Mouse (Mus musculus) induced T-regulatory cell, adult 2 months (primary cell): Measurements from ENCODE around the gene Scgn.

Experiments
- DNase-seq: peaks from one replicate; pipeline ENCODE4 v3.0.0-alpha.2; 2012; ENCODE audit warnings: low read depth

Gene Scgn

GRCm38 (mm10) chr13:23938699-23939098, 52.3 kb downstream of the Scgn start:
- DNase-seq: no peak

- DNase-seq: no peak
These were observed 56.8 kb downstream of the Scgn start, which contains the start of gene Hist1h2aa for GRCm38 (mm10) chr13:23934211-23934520. Gene Hist1h2aa, plus strand, starts transcription at chr13:23934462.

GRCm38 (mm10) chr13:23933421-23934210, 57.4 kb downstream of the Scgn start, which contains the start of gene Hist1h2ba:
Gene Hist1h2ba, minus strand, starts transcription at chr13:23934156.
- DNase-seq: no peak

GRCm38 (mm10) chr13:23930904-23931303, 60.1 kb downstream of the Scgn start:
- DNase-seq: no peak

GRCm38 (mm10) chr13:23930461-23930860, 60.6 kb downstream of the Scgn start:
- no peak for DNase-seq

GRCm38 (mm10) chr13:23928637-23929036, 62.4 kb downstream of the Scgn start:
- DNase-seq: no peak

- DNase-seq: no peak
These were observed 65.2 kb downstream of the Scgn start for GRCm38 (mm10) chr13:23925792-23926191.

- no peak for DNase-seq
These were observed 73.3 kb downstream of the Scgn start for GRCm38 (mm10) chr13:23917674-23918073.

- no peak for DNase-seq
These were observed 74.9 kb downstream of the Scgn start for GRCm38 (mm10) chr13:23916132-23916531.

- DNase-seq: no peak
These were observed 76.4 kb downstream of the Scgn start, which contains the start of gene Slc17a4 for GRCm38 (mm10) chr13:23914376-23915167. Gene Slc17a4, minus strand, starts transcription at chr13:23915009.

GRCm38 (mm10) chr13:23913791-23914306, 77.2 kb downstream of the Scgn start:
- no peak for DNase-seq

- no peak for DNase-seq
These were observed 79.7 kb downstream of the Scgn start for GRCm38 (mm10) chr13:23911335-23911734.

GRCm38 (mm10) chr13:23910121-23910520, 80.9 kb downstream of the Scgn start:
- no peak for DNase-seq

- DNase-seq: no peak
These were observed 84.1 kb downstream of the Scgn start for GRCm38 (mm10) chr13:23906906-23907305.
